Mouse (Mus musculus) embryonic facial prominence, embryonic 10.5 days (tissue): ENCODE measurements around the gene Scamp1. TPM values are rescaled to one million over a fixed set of nuclear protein-coding genes. Genes with fewer than 3 reads are reported as not detected.
A peak's percentile ranks its signal among the peaks of the same experiment; 100 is the strongest.

Experiments
- DNase-seq: peaks from one replicate; pipeline ENCODE4 v3.0.0-alpha.2; 2017; ENCODE audit warnings: low spot score
- H3K27ac ChIP-seq: fragments of 300-500 bp; sonication (generic); replicated peaks from 2 replicates; pipeline ENCODE4 v1.5.1; 2016; ENCODE audit warnings: mild to moderate bottlenecking
- H3K27me3 ChIP-seq: fragments of 300-500 bp; sonication (generic); replicated peaks from 2 replicates; pipeline ENCODE4 v1.6.1; 2016; ENCODE audit warnings: low read depth, mild to moderate bottlenecking; ENCODE audit not compliant: poor library complexity, severe bottlenecking
- H3K36me3 ChIP-seq: fragments of 300-500 bp; sonication (generic); replicated peaks from 2 replicates; pipeline ENCODE4 v1.6.1; 2016; ENCODE audit warnings: mild to moderate bottlenecking, moderate library complexity
- H3K4me1 ChIP-seq: fragments of 300-500 bp; sonication (generic); 2 replicates; pipeline ENCODE4 v1.6.1; 2016
- H3K4me3 ChIP-seq: fragments of 300-500 bp; sonication (generic); 2 replicates; pipeline ENCODE4 v1.5.1; 2016; ENCODE audit warnings: mild to moderate bottlenecking, moderate library complexity
- H3K9me3 ChIP-seq: fragments of 300-500 bp; sonication (generic); 2 replicates; pipeline ENCODE4 v1.6.1; 2016; ENCODE audit warnings: mild to moderate bottlenecking
- WGBS: fragments of 180-500 bp; shearing (Covaris S2); methylation state at CpG from one replicate; pipeline ENCODE4 v1.1.7; 2016; 5-methylcytosine and 5-hydroxymethylcytosine counted together
- polyA plus RNA-seq: library from polyadenylated mRNA; unstranded; fragments of >200 nt; fragmentation: Nextera tagmentation; extraction: Ambion mirVana; gene quantifications from 2 replicates; pipeline ENCODE4 v1.2.1, GENCODE M21; 2016

The Scamp1 gene
- polyA plus RNA-seq, 1 experiment from 2014 or later, result 27.6 TPM

DNA sequence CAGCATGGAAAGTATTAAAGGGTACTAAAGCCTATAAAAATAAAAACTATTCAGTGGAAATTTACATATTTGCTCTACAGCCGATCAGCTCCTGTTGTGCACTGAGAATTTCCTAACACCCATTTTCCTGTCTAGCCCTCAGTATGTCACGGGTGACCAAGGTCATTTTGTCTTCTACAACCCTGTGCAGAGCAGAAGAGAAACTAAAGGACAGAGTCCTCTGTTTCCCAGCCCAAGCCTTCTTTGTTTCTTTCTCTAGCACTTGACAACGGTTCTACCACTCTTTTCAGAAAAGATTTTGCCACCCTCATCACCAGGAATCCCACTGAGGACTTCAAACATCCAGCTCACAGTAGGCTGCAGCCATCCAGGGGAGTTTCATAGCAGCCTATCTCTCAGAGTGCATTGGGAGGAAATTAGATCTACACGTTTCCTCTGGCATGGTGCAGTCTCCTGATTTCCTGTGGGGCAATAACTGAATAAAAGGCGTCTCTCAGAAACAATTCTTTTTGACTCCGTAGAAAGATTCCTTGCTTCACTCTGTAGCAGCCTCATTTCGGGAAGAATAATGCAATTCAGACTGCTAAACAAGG is 15.4 kb upstream of the Scamp1 start:
- H3K27me3 ChIP-seq, result no peaks in the 10 kb centered on the region
- no peak overlapping the region for H3K27ac ChIP-seq
- peaks cover 7% of the 10 kb centered on the region; the same call in 1 of the 2 replicates for H3K4me1 ChIP-seq
- WGBS, result 56% methylated on average over 7 of the region's 7 CpGs
- no peaks in the 10 kb centered on the region for H3K36me3 ChIP-seq
- H3K9me3 ChIP-seq, result no peaks in the 10 kb centered on the region
- no peak overlapping the region for H3K4me3 ChIP-seq
- DNase-seq, result no peak

DNA sequence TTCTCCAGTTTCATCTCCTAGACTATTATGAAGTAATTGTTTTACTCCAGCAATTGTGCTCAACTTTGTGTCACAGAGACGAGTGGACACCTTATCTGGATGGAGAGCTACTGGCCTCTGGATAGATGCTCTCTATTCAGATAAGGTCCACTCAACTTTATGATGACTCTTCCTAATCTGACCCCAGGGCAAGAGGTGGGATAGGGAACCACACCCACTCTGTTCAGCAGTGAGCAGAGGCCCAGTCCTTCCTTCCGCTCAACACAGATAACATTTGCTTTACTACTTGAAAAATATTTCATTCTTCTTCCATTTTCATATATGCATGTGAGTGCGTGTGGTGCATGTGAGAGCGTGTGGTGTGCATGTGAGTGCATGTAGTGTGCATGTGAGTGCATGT is 14.6 kb upstream of the Scamp1 start:
- WGBS, result 90% methylated on average over 4 of the region's 4 CpGs
- H3K27me3 ChIP-seq, result no peaks in the 10 kb centered on the region

DNA sequence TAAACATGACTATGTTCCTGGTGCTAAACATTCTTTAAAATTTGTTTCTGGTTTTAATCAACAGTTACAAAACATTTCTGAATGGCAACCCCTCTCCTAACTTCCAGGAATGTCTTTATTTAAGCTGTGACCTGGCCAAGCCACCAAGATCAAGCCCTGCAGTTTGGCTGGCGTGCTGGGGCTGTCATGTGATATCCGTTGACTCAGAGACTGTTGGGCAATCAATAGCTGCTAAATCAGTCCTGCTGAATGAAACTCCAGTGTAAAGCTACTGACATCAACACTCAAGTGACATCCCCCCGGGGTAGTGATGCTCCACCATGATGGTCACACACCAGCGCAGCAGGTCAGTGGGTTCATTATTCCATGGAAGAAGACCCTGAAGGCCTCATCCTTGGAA is 12.7 kb upstream of the Scamp1 start:
- peaks cover 5% of the 10 kb centered on the region; the same call in 1 of the 2 replicates for H3K4me1 ChIP-seq
- no peaks in the 10 kb centered on the region for H3K36me3 ChIP-seq

More for the DNA sequence above, 14.6 kb upstream of the Scamp1 start:
- Histone ChIP-seq H3K27ac (no peak overlapping the region), H3K9me3 (no peaks in the 10 kb centered on the region), H3K4me3 (no peak overlapping the region), H3K36me3 (no peaks in the 10 kb centered on the region), H3K4me1 (peaks cover 5% of the 10 kb centered on the region; the same call in 1 of the 2 replicates)
- no peak for DNase-seq

DNA sequence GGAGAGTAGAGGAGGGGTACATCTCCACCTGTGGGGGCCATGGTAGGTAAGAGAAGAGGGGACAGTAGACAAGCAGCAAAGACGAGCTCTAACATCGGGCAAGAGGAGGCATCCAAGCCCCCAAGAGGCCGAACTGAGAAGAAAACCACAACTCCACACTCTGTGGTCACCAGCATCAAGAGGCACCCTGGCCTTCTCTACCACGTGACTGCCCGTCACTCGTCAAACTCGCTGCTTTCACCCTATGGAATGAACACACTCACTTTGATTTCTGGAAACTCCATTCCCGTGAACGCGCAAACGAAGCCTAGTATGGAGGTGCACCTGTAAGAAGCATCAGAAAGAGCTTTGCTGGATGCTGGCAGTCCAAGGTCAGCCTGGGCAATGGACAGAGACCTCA is 10.7 kb upstream of the Scamp1 start:
- Histone ChIP-seq H3K4me3 (no peak overlapping the region), H3K4me1 (peaks cover 4% of the 10 kb centered on the region; the same call in 1 of the 2 replicates), H3K27me3 (no peaks in the 10 kb centered on the region), H3K36me3 (no peaks in the 10 kb centered on the region), H3K27ac (no peak overlapping the region), H3K9me3 (no peaks in the 10 kb centered on the region)
- WGBS, result 89% methylated on average over 11 of the region's 11 CpGs
- no peak for DNase-seq

More for the DNA sequence above, 12.7 kb upstream of the Scamp1 start:
- no peak for DNase-seq
- no peaks in the 10 kb centered on the region for H3K27me3 ChIP-seq
- WGBS, result 74% methylated on average over 4 of the region's 4 CpGs
- no peak overlapping the region for H3K4me3 ChIP-seq
- no peak overlapping the region for H3K27ac ChIP-seq
- H3K9me3 ChIP-seq, result no peaks in the 10 kb centered on the region

DNA sequence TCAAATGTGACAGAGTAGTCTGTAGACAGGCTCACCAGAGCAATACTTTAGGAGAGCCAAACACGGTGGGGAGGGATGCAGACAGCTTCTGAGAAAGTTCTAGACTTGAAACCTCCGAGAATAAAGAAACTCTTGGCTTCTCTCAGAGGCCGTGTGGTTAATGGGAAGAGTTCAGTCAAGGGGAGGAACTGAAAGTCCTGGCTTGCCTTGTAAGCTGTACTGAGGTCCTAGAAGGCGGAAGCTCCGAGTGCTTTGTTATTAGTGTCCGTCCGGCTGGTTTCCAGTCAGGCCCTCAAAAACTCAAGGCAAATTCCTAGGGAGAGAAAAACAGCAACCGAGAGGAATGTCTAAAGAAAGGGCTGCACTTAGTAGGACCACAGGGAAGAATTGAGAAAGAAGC is 10.3 kb upstream of the Scamp1 start:
- no peak overlapping the region for H3K4me3 ChIP-seq
- H3K9me3 ChIP-seq, result no peaks in the 10 kb centered on the region
- H3K4me1 ChIP-seq, result no peaks in the 10 kb centered on the region
- H3K36me3 ChIP-seq, result no peaks in the 10 kb centered on the region
- WGBS, result 83% methylated on average over 8 of the region's 8 CpGs
- H3K27ac ChIP-seq, result no peak overlapping the region
- H3K27me3 ChIP-seq, result no peaks in the 10 kb centered on the region
- no peak for DNase-seq

DNA sequence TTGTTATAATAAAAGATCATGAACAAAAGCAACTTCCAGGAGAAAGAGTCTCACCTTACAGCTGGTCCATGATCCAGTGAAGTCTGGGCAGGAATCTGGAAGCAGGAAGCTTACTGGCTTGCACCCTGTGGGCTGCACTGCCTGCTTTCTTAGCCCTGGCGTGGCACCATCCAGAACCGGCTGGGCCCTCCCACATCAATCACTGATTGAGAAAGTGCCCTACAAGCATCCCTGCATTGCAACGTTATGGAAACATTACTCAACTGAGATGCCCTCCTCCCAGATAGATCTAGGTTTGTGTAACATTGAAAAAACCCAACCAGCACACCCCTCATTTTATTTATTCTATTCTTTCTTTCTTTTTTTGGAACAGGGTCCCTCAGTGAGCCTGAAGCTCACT is 9.2 kb upstream of the Scamp1 start:
- WGBS, result 59% methylated on average over 3 of the region's 3 CpGs
- DNase-seq, result no peak
- H3K4me3 ChIP-seq, result no peak overlapping the region
- no peaks in the 10 kb centered on the region for H3K27me3 ChIP-seq
- H3K27ac ChIP-seq, result no peak overlapping the region
- no peaks in the 10 kb centered on the region for H3K4me1 ChIP-seq
- no peaks in the 10 kb centered on the region for H3K9me3 ChIP-seq
- H3K36me3 ChIP-seq, result no peaks in the 10 kb centered on the region

DNA sequence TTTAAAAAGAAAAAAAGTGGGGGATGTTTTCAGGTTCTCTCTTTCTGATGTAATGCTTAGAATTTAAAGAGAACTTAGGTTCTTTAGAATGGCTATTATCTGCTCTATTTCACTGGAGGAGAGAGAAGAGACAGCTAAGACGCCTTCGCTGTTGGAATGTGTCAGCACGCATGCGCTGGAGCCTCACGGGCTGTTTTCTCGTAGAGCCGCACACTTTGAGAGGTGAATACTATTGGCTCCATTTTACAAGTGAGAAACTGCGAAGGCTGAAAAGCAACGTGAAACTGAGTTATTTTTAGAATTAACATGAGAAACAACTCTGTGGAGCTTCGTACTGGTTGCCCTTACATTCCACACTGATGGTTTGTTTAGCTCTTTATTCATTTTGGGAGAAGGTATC is 8.3 kb upstream of the Scamp1 start:
- 80% methylated on average over 10 of the region's 10 CpGs for WGBS
- no peak for DNase-seq

DNA sequence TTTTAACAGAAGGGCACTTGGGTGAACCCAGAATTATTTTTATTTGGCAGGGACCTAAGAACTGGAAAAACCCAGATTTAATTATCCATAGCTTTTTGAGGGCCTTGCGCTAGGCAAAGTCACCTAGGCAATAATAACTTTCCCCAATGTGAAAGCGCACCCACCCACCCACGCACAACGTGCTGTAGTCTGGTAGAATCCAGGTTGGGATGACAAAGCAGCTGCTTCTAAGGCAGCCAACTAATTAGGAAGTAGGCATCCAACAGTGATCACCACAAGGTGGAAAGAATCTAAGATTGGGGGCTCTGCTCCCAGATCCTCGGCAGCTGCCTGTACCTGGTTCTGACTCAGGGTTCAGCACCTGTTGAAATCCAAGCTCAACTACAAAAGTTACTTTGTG is 538 bp upstream of the Scamp1 start:
- Histone ChIP-seq H3K27me3 (no peaks in the 10 kb centered on the region), H3K9me3 (no peaks in the 10 kb centered on the region), H3K27ac (no peak overlapping the region), H3K36me3 (no peaks in the 10 kb centered on the region), H3K4me1 (peaks cover 16% of the 10 kb centered on the region), H3K4me3 (peak overlapping the region; percentile 99)
- DNase-seq, result no peak
- 49% methylated on average over 5 of the region's 5 CpGs for WGBS

More for the DNA sequence above, 8.3 kb upstream of the Scamp1 start:
- Histone ChIP-seq H3K36me3 (no peaks in the 10 kb centered on the region), H3K27ac (no peak overlapping the region), H3K4me3 (no peak overlapping the region), H3K4me1 (no peaks in the 10 kb centered on the region), H3K9me3 (no peaks in the 10 kb centered on the region), H3K27me3 (no peaks in the 10 kb centered on the region)

DNA sequence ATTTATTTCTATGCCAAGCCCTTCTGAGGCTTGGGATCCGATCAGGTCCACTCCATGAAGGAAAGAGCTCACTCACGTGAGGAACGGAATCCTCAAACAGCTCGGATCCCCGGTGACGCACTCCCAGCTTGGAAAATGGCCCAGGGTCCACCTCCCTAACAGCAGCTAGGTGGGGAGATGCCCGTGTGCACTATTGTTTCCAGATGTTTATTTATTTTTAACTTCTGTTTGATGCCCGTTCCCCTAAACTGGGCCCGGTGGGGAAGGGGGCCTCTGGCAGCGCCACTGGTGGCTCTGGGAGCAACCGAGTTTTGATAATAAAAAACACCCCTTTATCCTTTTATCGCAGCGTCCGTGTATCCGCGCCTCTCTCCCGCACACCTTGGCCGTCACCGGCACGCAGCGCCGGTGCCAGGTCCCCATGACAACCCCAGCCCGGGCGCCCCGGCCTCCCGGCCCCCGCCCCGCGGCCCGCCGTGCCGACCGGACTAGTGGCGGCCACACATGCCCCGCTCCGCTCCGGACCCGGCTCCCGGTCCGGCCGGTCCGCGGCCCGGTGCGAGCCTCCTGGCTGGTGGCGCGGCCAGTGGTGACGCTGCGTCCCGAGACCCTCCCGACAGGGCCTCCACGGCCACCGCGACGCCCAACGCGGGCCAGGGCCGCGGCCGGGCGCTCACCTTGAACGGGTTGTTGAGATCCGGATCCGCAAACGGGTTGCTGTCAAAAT is 951 bp downstream of the Scamp1 start:
- peak overlapping the region; percentile 90 for H3K27ac ChIP-seq
- peak overlapping the region; percentile 99 for H3K4me3 ChIP-seq
- H3K9me3 ChIP-seq, result no peaks in the 10 kb centered on the region
- under 1% methylated on average over 65 of the region's 65 CpGs for WGBS
- no peaks in the 10 kb centered on the region for H3K27me3 ChIP-seq
- peak; percentile 59 for DNase-seq
- peaks cover 16% of the 10 kb centered on the region for H3K4me1 ChIP-seq
- no peaks in the 10 kb centered on the region for H3K36me3 ChIP-seq

DNA sequence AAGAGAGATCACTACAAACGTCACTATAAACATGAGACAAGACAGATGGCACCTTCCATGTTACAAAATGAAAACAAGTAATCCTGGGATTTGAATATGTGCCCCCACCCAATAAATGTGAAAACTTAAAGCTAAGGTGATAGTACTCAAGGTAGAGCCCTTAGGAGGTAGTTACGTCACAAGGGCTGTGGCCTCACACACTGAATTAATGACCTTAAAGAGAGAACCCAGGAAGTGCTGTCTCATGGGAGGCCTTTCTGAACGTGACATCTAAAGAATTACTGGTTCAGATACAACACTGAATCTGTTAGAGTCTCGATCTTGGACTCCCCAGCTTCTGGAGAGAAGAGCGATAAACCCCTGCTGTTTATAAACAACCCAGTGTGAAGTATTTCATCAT is 6.2 kb downstream of the Scamp1 start:
- Histone ChIP-seq H3K4me1 (peaks cover 13% of the 10 kb centered on the region), H3K27ac (no peak overlapping the region), H3K36me3 (no peaks in the 10 kb centered on the region), H3K4me3 (no peak overlapping the region), H3K27me3 (no peaks in the 10 kb centered on the region), H3K9me3 (no peaks in the 10 kb centered on the region)
- DNase-seq, result no peak
- WGBS, result 73% methylated on average over 5 of the region's 5 CpGs

DNA sequence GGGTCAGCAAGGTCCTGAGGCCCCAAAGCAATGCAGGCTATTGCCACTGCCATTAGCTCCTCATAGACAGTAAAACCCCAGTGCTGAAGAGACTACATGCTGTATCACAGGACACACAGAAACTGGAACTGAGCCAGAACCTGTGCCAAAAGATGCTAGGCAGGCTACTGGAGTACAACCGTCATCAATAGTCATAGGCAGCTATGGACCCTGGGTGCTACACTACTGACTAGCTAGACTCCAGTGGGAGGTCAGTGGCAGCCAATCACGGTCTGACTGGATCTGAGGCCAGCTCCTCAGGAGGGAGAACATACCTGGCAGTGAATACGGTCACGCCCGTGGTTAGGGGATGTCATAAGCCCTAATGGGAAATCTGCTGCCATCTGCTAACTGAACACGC is 14.4 kb downstream of the Scamp1 start:
- 91% methylated on average over 6 of the region's 6 CpGs for WGBS
- Histone ChIP-seq H3K27me3 (no peaks in the 10 kb centered on the region), H3K9me3 (no peaks in the 10 kb centered on the region), H3K27ac (no peak overlapping the region), H3K4me3 (no peak overlapping the region), H3K36me3 (no peaks in the 10 kb centered on the region), H3K4me1 (peaks cover 7% of the 10 kb centered on the region; the same call in 1 of the 2 replicates)
- DNase-seq, result no peak

DNA sequence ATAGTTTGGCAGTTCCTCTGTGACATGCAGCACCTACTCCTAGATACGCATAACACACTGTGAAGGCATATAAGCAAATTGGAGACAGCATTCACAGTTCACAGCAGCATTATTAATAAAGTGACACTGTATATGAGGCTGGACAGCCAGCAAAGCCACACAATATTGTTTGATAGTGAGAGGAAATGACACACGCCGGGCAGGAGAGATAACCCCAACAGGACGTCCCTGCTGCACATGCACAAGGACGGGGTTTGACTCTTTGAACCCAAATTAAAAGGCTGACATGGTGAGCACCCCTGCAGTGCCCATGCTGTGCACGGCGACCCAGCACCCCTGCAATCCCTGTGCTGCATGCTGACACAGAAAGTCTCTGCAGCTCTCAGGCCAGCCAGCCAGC is 17.5 kb downstream of the Scamp1 start:
- H3K9me3 ChIP-seq, result peaks cover 3% of the 10 kb centered on the region; the same call in 1 of the 2 replicates
- 44% methylated on average over 7 of the region's 7 CpGs for WGBS
- H3K4me1 ChIP-seq, result peaks cover 8% of the 10 kb centered on the region; the same call in 1 of the 2 replicates
- no peak overlapping the region for H3K27ac ChIP-seq
- no peaks in the 10 kb centered on the region for H3K27me3 ChIP-seq
- no peak for DNase-seq
- no peak overlapping the region for H3K4me3 ChIP-seq
- no peaks in the 10 kb centered on the region for H3K36me3 ChIP-seq

DNA sequence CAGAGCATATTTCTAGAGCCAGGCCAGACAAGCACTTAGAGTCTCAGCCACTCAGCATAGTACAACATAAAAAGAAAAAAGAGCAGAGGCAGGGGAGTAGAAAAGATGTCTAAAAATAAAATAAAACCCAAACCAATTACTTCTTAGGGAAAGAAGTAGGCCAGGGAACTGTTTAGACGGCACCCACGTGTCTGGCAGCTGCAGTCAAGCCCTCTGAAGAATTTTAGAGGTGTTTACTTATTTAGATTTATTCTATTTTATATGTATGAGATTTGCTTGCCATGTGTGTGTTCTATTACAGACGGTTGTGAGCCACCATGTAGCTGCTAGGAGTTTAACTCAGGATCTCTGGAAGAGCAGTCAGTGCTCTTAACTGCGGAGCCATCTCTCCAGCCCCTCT is 18.5 kb downstream of the Scamp1 start:
- no peaks in the 10 kb centered on the region for H3K36me3 ChIP-seq
- H3K27ac ChIP-seq, result no peak overlapping the region
- no peak overlapping the region for H3K4me3 ChIP-seq
- H3K9me3 ChIP-seq, result peaks cover 3% of the 10 kb centered on the region; the same call in 1 of the 2 replicates
- H3K4me1 ChIP-seq, result peaks cover 9% of the 10 kb centered on the region; the same call in 1 of the 2 replicates
- 85% methylated on average over 4 of the region's 4 CpGs for WGBS
- no peaks in the 10 kb centered on the region for H3K27me3 ChIP-seq
- no peak for DNase-seq
